Mouse (Mus musculus) gastrocnemius, postnatal 36 days (tissue): ENCODE data around the gene Ift52. TPM values are rescaled to one million over a fixed set of nuclear protein-coding genes. Genes with fewer than 3 reads are reported as not detected.

ENCODE experiments used
- DNase-seq, 2 experiments: peaks; one replicate each; pipeline ENCODE4 v3.0.0; 2022
- intact Hi-C: fragments of 180-260 bp; cut with DNase I; formaldehyde crosslinking; loops from one replicate; pipeline ENCODE4 v1.15.1; 2025
- microRNA-seq, 2 experiments: library from miRNA; unstranded; fragments of <30 nt; microRNA quantifications; one replicate each; pipeline ENCODE4 v1.2.0; 2021
- total RNA-seq, 2 experiments: library from RNA; stranded (reverse); gene quantifications; 2 replicates each; pipeline ENCODE4 v1.2.3; 2021

The Ift52 gene
- total RNA-seq, 2 experiments from 2014 or later = 13.2 to 13.4 TPM

- intact Hi-C loops = no loop called here
- no peak for DNase-seq
Measured at GRCm38 (mm10) chr2:163070213-163070612, 53.1 kb downstream of the Ift52 start.

- intact Hi-C loops = no loop called here
- no peak for DNase-seq
Measured at GRCm38 (mm10) chr2:163071590-163071989, 54.4 kb downstream of the Ift52 start.

GRCm38 (mm10) chr2:163073023-163073757 lies 56.0 kb downstream of the Ift52 start:
- no peak for DNase-seq
- intact Hi-C loops = no loop called here

GRCm38 (mm10) chr2:163074006-163074405 lies 56.9 kb downstream of the Ift52 start:
- DNase-seq = no peak
- intact Hi-C loops = no loop called here

- DNase-seq = no peak
- intact Hi-C loops = no loop called here
Measured at GRCm38 (mm10) chr2:163074808-163075207, 57.7 kb downstream of the Ift52 start.

GRCm38 (mm10) chr2:163075234-163075633 lies 58.1 kb downstream of the Ift52 start:
- no peak for DNase-seq
- intact Hi-C loops = no loop called here

GRCm38 (mm10) chr2:163079041-163079440 lies 61.9 kb downstream of the Ift52 start:
- intact Hi-C loops = no loop called here

GRCm38 (mm10) chr2:163082591-163082990 lies 65.4 kb downstream of the Ift52 start:
- intact Hi-C loops = no loop called here
- DNase-seq = no peak

More at GRCm38 (mm10) chr2:163079041-163079440, 61.9 kb downstream of the Ift52 start:
- no peak for DNase-seq

- no peak for DNase-seq
- intact Hi-C loops = no loop called here
Measured at GRCm38 (mm10) chr2:163084519-163084918, 67.4 kb downstream of the Ift52 start.

- intact Hi-C loops = no loop called here
Measured at GRCm38 (mm10) chr2:163085047-163085446, 67.9 kb downstream of the Ift52 start.

GRCm38 (mm10) chr2:163086561-163086960 lies 69.4 kb downstream of the Ift52 start:
- intact Hi-C loops = no loop called here
- no peak for DNase-seq

More at GRCm38 (mm10) chr2:163085047-163085446, 67.9 kb downstream of the Ift52 start:
- no peak for DNase-seq

GRCm38 (mm10) chr2:163087728-163088127 lies 70.6 kb downstream of the Ift52 start, which contains the start of gene Gtsf1l:
Gtsf1l (minus strand) TSS chr2:163087855.
- no peak for DNase-seq
- intact Hi-C loops = no loop called here

- no peak for DNase-seq
- intact Hi-C loops = loop anchor here (10.0 kb wide), 1 partner anchor 165 kb away; no protein-coding TSS in a partner anchor
Measured at GRCm38 (mm10) chr2:163089475-163090123, 72.4 kb downstream of the Ift52 start.

GRCm38 (mm10) chr2:163094909-163095308 lies 77.8 kb downstream of the Ift52 start:
- intact Hi-C loops = loop anchor here (10.0 kb wide), 1 partner anchor 170 kb away; no protein-coding TSS in a partner anchor

More at GRCm38 (mm10) chr2:163094909-163095308, 77.8 kb downstream of the Ift52 start:
- no peak for DNase-seq

Small RNAs within 50 kb of the gene (microRNA-seq; reads per million reads assigned to microRNA genes)
- gene Gm22174 (0 reads per million in 2 experiments), gene Mir7003 (0 reads per million in 2 experiments)

Other genes with a start within 250 kb of the Ift52 start
- gene Srsf6, start 85.8 kb upstream of the Ift52 start, total RNA-seq = 10 to 100 TPM; 35.8 to 46.8 TPM
- gene L3mbtl1, start 73.9 kb upstream of the Ift52 start, total RNA-seq = not detected
- gene Sgk2, start 30.0 kb upstream of the Ift52 start, total RNA-seq = not detected
- gene Mybl2, start 37.3 kb downstream of the Ift52 start, total RNA-seq = under 1 TPM; 0.32 to 0.66 TPM
- not detected for gene Gtsf1l, start 70.5 kb downstream of the Ift52 start, total RNA-seq
- under 1 TPM in 1 of 2 experiments, not detected in 1; 0.20 TPM for gene Tox2, start 185.8 kb downstream of the Ift52 start, total RNA-seq